Mouse (Mus musculus): Measurements from ENCODE around the gene Tmem63b. TPM values are rescaled to one million over a fixed set of nuclear protein-coding genes. Genes with fewer than 3 reads are reported as not detected.

The Tmem63b gene
- total RNA-seq, 1 experiment: 89.1 TPM

DNA sequence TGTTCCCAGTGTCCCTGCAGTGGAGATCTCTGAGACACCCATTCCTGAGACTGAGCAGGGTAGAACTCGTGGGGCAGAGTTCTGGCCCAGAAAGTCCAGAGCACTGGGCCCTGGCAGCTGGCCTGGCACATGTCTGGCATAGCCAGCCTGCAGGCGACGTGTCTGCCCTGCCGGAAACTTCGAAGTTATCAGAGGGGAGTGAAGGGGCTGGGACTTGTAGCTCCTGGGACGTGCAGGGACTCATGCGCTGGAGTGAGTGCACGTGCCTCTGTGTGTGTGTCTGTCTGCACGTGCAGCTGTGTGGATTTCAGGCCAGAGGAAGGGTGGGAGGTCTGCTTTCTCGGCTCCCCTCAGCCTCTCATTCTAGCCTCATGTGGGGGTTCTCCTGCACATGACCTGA, 42.7 kb upstream of the Tmem63b start:
- TF ChIP-seq MAFK (IDR thresholded peaks at IDR 0.05; ENCODE audit: insufficient read depth, low read depth, low read length): no peak
- no peak for TF ChIP-seq HCFC1 (IDR thresholded peaks at IDR 0.05; ENCODE audit: borderline replicate concordance, insufficient read depth, low read length)
- TF ChIP-seq CHD2 (IDR thresholded peaks at IDR 0.05; ENCODE audit: low read depth, low read length): no peak
- no peak for TF ChIP-seq ZC3H11A (IDR thresholded peaks at IDR 0.05; ENCODE audit: borderline replicate concordance, low read depth, low read length)
- no peak for TF ChIP-seq ZNF384 (IDR thresholded peaks at IDR 0.05; ENCODE audit: low read depth, low read length)
- Histone ChIP-seq H3K9me3 (ENCODE audit: control insufficient read depth, insufficient read depth, low read depth, low read length) (no peaks in the 10 kb centered on the region), H3K4me1 (ENCODE audit: control insufficient read depth in 2 of 2, insufficient read depth in 2 of 2, low read length in 2 of 2, poor library complexity in 1 of 2) (peaks cover 1 to 21% of the 10 kb centered on the region in 2 experiments; a peak in 1 of 4 replicates), H3K27ac (ENCODE audit: insufficient read depth, low read depth, low read length, poor library complexity, severe bottlenecking) (no peak overlapping the region), H3K36me3 (ENCODE audit: control insufficient read depth, insufficient read depth, low read length, poor library complexity, severe bottlenecking) (no peaks in the 10 kb centered on the region), H3K9ac (ENCODE audit: insufficient read depth, low read depth, low read length, poor library complexity, severe bottlenecking) (no peak overlapping the region), H3K4me3 (ENCODE audit: insufficient read depth in 1 of 2, low read depth in 1 of 2, low read length in 2 of 2, poor library complexity in 1 of 2, severe bottlenecking in 1 of 2) (no peak overlapping the region)
- in situ Hi-C loops (cut with MboI; ENCODE audit: low sequenced_read_pairs in 2 of 2, unreplicated experiment in 2 of 2): no loop called here
- no peak for DNase-seq (ENCODE audit: low read depth, low spot score)

DNA sequence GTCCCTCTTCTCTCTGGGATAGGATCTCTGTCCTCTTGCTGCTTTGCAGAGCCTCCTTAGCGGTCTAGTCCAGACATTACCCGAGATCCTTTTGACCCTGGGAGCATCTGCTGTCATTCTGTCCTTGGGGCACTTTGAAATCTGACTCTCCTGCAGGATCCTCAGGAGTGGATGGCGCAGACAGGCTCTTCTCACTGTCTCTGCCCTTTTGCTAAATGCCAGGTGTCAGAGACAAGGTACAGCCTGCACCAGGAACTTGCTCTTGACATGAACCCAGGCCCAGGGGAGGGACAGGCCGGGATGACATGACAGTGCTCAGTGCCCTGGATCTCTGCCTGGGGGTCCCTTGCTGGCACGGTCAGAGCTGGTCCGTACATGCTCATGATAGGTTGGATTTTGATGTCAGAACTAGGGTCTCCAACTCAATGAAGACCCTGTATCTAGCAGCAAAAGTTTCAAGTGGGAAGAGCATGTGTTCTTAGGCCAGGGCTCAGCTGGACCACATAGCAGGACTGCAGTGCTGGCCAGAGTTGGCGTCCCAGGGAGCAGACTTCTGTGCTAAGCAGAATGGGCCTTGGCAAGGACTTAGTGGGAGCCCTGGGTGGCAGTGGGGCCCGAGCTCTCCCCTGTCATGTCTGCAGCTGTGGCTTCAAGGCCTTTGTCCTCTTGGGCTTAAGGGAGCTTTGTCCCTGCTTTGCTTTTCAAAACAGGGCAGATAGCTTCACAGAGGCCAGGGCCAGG, 41.4 kb upstream of the Tmem63b start:
- Histone ChIP-seq H3K36me3 (ENCODE audit: control insufficient read depth, insufficient read depth, low read length, poor library complexity, severe bottlenecking) (no peaks in the 10 kb centered on the region), H3K27ac (ENCODE audit: insufficient read depth, low read depth, low read length, poor library complexity, severe bottlenecking) (no peak overlapping the region), H3K4me1 (ENCODE audit: control insufficient read depth in 2 of 2, insufficient read depth in 2 of 2, low read length in 2 of 2, poor library complexity in 1 of 2) (peaks cover 1 to 17% of the 10 kb centered on the region in 2 experiments; a peak in 1 of 4 replicates), H3K9me3 (ENCODE audit: control insufficient read depth, insufficient read depth, low read depth, low read length) (no peaks in the 10 kb centered on the region), H3K9ac (ENCODE audit: insufficient read depth, low read depth, low read length, poor library complexity, severe bottlenecking) (no peak overlapping the region), H3K4me3 (ENCODE audit: insufficient read depth in 1 of 2, low read depth in 1 of 2, low read length in 2 of 2, poor library complexity in 1 of 2, severe bottlenecking in 1 of 2) (no peak overlapping the region)
- in situ Hi-C loops (cut with MboI; ENCODE audit: low sequenced_read_pairs in 2 of 2, unreplicated experiment in 2 of 2): no loop called here
- no peak for TF ChIP-seq ZNF384 (IDR thresholded peaks at IDR 0.05; ENCODE audit: low read depth, low read length)
- no peak for DNase-seq (ENCODE audit: low read depth, low spot score)

DNA sequence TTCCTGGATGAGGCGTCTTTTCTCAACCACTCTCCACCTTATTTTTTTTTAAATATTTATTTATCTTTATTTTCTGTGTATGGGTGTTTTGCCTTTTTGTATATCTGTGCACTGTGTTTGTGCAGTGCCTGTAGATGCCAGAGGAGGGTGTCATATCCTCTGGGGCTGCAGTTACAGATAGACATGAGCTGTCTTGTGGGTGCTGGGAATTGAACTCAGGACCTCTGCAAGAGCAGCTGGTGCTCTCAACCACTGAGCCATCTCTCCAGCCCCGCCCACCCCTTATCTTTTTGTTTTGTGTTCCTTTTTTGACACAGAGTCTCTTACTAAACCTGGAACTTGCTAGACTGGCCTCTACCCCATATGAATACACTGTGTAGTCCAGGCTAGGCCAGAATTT, 40.8 kb upstream of the Tmem63b start:
- in situ Hi-C loops (cut with MboI; ENCODE audit: low sequenced_read_pairs in 2 of 2, unreplicated experiment in 2 of 2): no loop called here
- Histone ChIP-seq H3K9me3 (ENCODE audit: control insufficient read depth, insufficient read depth, low read depth, low read length) (no peaks in the 10 kb centered on the region), H3K4me3 (ENCODE audit: insufficient read depth in 1 of 2, low read depth in 1 of 2, low read length in 2 of 2, poor library complexity in 1 of 2, severe bottlenecking in 1 of 2) (no peak overlapping the region), H3K27ac (ENCODE audit: insufficient read depth, low read depth, low read length, poor library complexity, severe bottlenecking) (no peak overlapping the region), H3K4me1 (ENCODE audit: control insufficient read depth in 2 of 2, insufficient read depth in 2 of 2, low read length in 2 of 2, poor library complexity in 1 of 2) (peaks cover 1 to 12% of the 10 kb centered on the region in 2 experiments; a peak in 1 of 4 replicates), H3K36me3 (ENCODE audit: control insufficient read depth, insufficient read depth, low read length, poor library complexity, severe bottlenecking) (no peaks in the 10 kb centered on the region), H3K9ac (ENCODE audit: insufficient read depth, low read depth, low read length, poor library complexity, severe bottlenecking) (no peak overlapping the region)
- no peak for DNase-seq (ENCODE audit: low read depth, low spot score)
- no peak for TF ChIP-seq MAFK (IDR thresholded peaks at IDR 0.05; ENCODE audit: insufficient read depth, low read depth, low read length)

DNA sequence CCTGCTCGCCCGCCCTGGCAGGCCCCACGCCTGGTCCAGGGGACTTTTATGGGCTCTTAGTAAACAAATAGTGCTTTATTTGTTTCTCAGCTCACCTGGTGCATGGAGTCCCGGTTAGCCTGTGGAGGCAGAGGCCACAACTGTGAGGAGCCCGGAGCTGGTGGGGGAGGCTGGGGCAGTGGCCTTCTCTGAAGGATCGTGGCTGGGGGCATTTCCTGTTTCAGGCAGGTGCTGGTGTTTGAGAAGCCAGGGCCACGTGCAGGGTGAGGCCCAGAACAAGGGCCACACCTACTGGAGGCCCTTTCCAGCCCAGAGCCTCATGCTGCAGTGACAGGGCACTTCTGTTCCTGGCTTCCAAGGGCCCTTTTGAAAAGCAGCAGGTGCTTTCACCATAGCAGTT, 39.5 kb upstream of the Tmem63b start:
- Histone ChIP-seq H3K9ac (ENCODE audit: insufficient read depth, low read depth, low read length, poor library complexity, severe bottlenecking) (no peak overlapping the region), H3K27ac (ENCODE audit: insufficient read depth, low read depth, low read length, poor library complexity, severe bottlenecking) (no peak overlapping the region), H3K4me1 (ENCODE audit: control insufficient read depth in 2 of 2, insufficient read depth in 2 of 2, low read length in 2 of 2, poor library complexity in 1 of 2) (peaks cover 1 to 9% of the 10 kb centered on the region in 2 experiments; a peak in 1 of 4 replicates), H3K9me3 (ENCODE audit: control insufficient read depth, insufficient read depth, low read depth, low read length) (no peaks in the 10 kb centered on the region), H3K4me3 (ENCODE audit: insufficient read depth in 1 of 2, low read depth in 1 of 2, low read length in 2 of 2, poor library complexity in 1 of 2, severe bottlenecking in 1 of 2) (no peak overlapping the region), H3K36me3 (ENCODE audit: control insufficient read depth, insufficient read depth, low read length, poor library complexity, severe bottlenecking) (no peaks in the 10 kb centered on the region)
- in situ Hi-C loops (cut with MboI; ENCODE audit: low sequenced_read_pairs in 2 of 2, unreplicated experiment in 2 of 2): no loop called here
- no peak for TF ChIP-seq ZNF384 (IDR thresholded peaks at IDR 0.05; ENCODE audit: low read depth, low read length)
- no peak for TF ChIP-seq ZC3H11A (IDR thresholded peaks at IDR 0.05; ENCODE audit: borderline replicate concordance, low read depth, low read length)
- no peak for TF ChIP-seq MAFK (IDR thresholded peaks at IDR 0.05; ENCODE audit: insufficient read depth, low read depth, low read length)
- no peak for TF ChIP-seq HCFC1 (IDR thresholded peaks at IDR 0.05; ENCODE audit: borderline replicate concordance, insufficient read depth, low read length)
- TF ChIP-seq CHD2 (IDR thresholded peaks at IDR 0.05; ENCODE audit: low read depth, low read length): no peak
- DNase-seq (ENCODE audit: low read depth, low spot score): no peak

DNA sequence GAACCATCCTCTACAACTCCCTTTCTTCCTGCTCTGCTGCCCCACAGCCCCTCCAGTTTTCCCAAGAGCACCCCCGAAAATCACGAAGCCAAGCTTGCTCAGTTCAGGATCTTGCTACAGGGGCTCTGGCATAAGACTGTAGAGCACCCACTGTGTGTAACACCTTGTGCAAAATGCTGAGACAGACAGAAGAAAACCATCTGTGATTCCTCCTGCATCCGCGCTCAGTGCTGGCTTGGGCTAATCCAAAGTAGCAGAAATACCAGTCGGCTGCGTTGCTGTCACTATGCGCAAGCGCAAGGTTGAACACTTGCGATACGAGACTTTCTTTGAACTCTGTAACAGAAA, 37.8 kb upstream of the Tmem63b start:
- no peak overlapping the region for H3K27ac ChIP-seq (ENCODE audit: insufficient read depth, low read depth, low read length, poor library complexity, severe bottlenecking)
- H3K9me3 ChIP-seq (ENCODE audit: control insufficient read depth, insufficient read depth, low read depth, low read length): no peaks in the 10 kb centered on the region
- DNase-seq (ENCODE audit: low read depth, low spot score): no peak
- H3K9ac ChIP-seq (ENCODE audit: insufficient read depth, low read depth, low read length, poor library complexity, severe bottlenecking): no peak overlapping the region
- in situ Hi-C loops (cut with MboI; ENCODE audit: low sequenced_read_pairs in 2 of 2, unreplicated experiment in 2 of 2): no loop called here
- H3K4me1 ChIP-seq (ENCODE audit: control insufficient read depth in 2 of 2, insufficient read depth in 2 of 2, low read length in 2 of 2, poor library complexity in 1 of 2): peaks cover 1 to 9% of the 10 kb centered on the region in 2 experiments; a peak in 1 of 4 replicates
- H3K4me3 ChIP-seq (ENCODE audit: insufficient read depth in 1 of 2, low read depth in 1 of 2, low read length in 2 of 2, poor library complexity in 1 of 2, severe bottlenecking in 1 of 2): no peak overlapping the region
- TF ChIP-seq ZNF384 (IDR thresholded peaks at IDR 0.05; ENCODE audit: low read depth, low read length) (no peak), CHD2 (IDR thresholded peaks at IDR 0.05; ENCODE audit: low read depth, low read length) (no peak), HCFC1 (IDR thresholded peaks at IDR 0.05; ENCODE audit: borderline replicate concordance, insufficient read depth, low read length) (no peak), ZC3H11A (IDR thresholded peaks at IDR 0.05; ENCODE audit: borderline replicate concordance, low read depth, low read length) (no peak), MAFK (IDR thresholded peaks at IDR 0.05; ENCODE audit: insufficient read depth, low read depth, low read length) (no peak)
- no peaks in the 10 kb centered on the region for H3K36me3 ChIP-seq (ENCODE audit: control insufficient read depth, insufficient read depth, low read length, poor library complexity, severe bottlenecking)

Data from ES-E14 (cell line).